Mouse (Mus musculus): ENCODE data around the gene Sphk2.

The Sphk2 gene

DNA sequence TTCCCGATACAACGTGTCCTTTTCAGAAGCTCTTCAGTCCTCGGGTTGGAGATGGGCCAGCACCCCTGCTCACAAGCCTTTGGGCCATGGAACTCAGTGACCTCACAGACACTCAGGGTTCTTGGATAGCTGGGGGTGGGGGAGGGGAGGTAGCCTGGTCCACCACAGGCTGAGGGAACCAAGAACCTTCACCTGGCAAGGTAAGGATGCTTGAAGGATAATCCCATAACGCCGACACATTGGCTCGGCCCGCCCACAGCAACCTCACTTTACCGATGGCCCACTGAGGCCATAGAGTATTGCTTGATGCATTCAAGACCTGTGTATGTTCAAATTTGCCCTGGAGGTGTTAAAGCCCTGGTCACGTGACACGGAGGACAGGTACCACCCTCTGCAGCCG, 7.9 kb upstream of the Sphk2 start, which contains the start of gene Spaca4:
Gene Spaca4 (minus strand): TSS at position 101 of the 400 bp plus-strand sequence.
- in situ Hi-C loops (cut with MboI; ENCODE audit: low sequenced_read_pairs), result no loop called here

- in situ Hi-C loops (cut with MboI; ENCODE audit: low sequenced_read_pairs), result no loop called here
These were observed 7.3 kb upstream of the Sphk2 start for GRCm38 (mm10) chr7:45725151-45725550.

DNA sequence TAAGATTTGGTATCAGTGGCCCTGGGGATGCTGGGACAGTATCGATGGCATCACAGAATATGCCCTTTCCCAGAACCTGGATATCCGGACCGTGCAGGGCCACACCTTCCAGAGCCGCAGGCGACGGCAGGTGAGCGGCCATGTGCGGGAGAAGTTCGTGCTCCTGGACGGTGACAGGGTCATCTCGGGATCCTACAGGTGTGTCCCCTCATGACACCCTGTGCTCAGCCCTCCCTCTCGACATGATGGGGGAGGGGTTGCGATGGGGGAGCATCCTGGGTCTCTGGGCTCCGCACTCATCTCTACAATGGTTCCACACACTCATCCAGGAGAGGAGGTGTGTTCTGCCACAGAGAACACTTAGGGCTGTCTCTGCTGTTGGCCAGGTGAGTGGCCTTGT, 6.0 kb upstream of the Sphk2 start:
- in situ Hi-C loops (cut with MboI; ENCODE audit: low sequenced_read_pairs), result no loop called here

GRCm38 (mm10) chr7:45723301-45723700, 5.5 kb upstream of the Sphk2 start:
- in situ Hi-C loops (cut with MboI; ENCODE audit: low sequenced_read_pairs), result no loop called here

- in situ Hi-C loops (cut with MboI; ENCODE audit: low sequenced_read_pairs), result no loop called here
These were observed 4.5 kb upstream of the Sphk2 start for GRCm38 (mm10) chr7:45722348-45722713.

DNA sequence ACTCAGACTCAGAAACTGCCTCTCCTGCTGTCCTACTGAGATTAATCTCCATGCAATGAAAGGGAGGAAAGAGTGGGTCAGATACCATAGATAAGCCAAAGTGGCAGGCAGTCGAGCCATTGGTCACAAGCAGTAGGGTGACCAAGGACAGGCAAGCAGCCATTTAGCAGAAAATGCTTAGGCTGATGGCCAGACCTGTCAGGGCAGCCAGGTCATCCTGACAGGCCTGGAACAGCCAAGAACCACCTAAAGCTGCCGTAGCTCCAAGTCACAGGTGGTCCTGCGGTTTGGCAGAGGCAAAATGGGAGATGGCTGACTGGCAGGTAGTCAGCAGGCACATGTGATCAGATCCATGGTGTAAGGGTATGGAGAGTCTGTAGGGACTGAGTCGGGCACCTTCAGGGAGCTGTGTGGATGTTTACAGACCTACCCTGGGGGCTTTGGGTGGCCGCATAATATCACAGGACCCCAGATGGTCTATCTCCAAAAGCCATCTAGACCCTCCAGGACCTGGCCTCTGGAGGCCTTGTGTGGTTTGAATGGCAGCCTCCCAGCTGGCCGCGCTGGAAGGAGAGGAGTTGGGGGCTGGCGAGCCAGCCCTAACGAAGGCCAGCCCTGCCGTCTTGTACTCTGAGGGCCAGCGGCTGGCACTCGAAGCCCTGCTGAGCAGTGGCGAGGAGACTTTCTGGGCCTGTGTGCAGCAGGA, 4.0 kb upstream of the Sphk2 start:
- in situ Hi-C loops (cut with MboI; ENCODE audit: low sequenced_read_pairs), result no loop called here

DNA sequence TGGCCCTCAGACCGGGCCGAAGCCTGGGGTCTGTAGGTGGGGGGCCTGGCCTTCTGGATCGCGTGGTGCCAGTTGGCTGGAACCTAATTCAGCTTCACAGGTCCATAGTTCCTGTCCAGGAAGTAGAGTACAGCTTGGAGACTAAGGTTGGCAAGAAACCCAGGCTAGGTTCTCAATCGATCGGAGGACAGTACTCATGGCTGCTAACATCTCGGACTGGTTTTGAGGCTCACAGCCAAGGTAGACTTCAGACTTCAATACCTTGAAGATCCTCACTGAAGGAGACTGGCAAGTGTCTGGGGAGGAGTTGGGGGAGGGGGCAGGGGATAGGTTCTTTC, 3.4 kb upstream of the Sphk2 start:
- in situ Hi-C loops (cut with MboI; ENCODE audit: low sequenced_read_pairs), result no loop called here

- in situ Hi-C loops (cut with MboI; ENCODE audit: low sequenced_read_pairs), result no loop called here
These were observed 2.8 kb upstream of the Sphk2 start, which contains the start of gene Fam83e for GRCm38 (mm10) chr7:45720413-45721233. Fam83e (plus strand) TSS chr7:45721212.

DNA sequence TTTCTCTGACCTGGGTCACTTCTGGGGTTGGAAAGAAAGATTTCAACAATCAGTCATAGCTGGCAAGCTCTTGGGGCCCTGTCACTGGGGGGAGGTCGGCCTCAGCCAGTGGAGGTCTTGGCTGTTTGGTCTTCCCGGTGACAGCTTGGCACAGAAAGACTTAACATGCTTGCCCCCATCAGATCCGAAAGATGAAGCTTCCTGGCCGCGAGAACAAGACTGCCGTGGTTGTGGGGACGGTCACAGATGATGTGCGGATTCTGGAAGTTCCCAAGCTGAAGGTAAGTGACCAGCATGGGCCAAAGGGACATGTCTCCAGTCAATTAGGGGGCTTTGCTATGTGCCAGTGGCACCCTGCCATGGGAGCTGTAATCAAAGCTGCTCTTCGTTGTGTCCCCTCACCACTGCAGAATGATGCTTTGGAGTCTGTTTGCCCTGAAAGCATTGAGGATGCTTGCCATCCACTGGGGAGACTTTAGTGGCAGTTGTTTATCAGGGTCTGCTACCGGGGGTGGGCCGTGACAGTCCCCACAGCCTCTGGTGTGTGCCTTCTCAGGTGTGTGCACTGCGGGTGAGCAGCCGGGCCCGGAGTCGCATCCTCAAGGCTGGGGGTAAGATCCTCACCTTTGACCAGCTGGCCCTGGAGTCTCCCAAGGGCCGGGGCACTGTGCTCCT, 2.1 kb upstream of the Sphk2 start:
- in situ Hi-C loops (cut with MboI; ENCODE audit: low sequenced_read_pairs), result no loop called here

- in situ Hi-C loops (cut with MboI; ENCODE audit: low sequenced_read_pairs), result no loop called here
These were observed 1.4 kb upstream of the Sphk2 start for GRCm38 (mm10) chr7:45719180-45719579.

DNA sequence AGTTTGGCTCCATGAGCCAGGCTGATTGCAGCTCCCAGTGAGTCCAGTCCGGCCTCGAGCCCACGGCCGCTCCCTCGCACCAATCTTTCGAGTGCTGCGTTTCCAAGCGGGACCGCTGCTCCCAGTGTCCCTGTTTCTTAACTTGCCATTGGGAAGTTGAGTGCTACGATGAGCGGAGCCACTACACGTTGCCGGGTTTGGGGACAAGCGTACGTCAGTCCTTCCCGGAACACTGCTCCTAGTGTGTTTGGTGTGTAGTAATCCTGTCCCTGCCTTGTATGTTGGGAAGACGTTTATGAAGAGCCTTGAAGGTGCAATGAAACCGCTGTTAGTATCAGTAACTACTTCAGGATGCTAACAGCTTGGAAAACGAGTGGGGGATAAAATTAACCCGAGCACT, 529 bp upstream of the Sphk2 start:
- in situ Hi-C loops (cut with MboI; ENCODE audit: low sequenced_read_pairs), result no loop called here

- in situ Hi-C loops (cut with MboI; ENCODE audit: low sequenced_read_pairs), result no loop called here
These were observed 567 bp downstream of the Sphk2 start for GRCm38 (mm10) chr7:45716952-45717917.

GRCm38 (mm10) chr7:45716460-45716857, 1.3 kb downstream of the Sphk2 start:
- in situ Hi-C loops (cut with MboI; ENCODE audit: low sequenced_read_pairs), result no loop called here

DNA sequence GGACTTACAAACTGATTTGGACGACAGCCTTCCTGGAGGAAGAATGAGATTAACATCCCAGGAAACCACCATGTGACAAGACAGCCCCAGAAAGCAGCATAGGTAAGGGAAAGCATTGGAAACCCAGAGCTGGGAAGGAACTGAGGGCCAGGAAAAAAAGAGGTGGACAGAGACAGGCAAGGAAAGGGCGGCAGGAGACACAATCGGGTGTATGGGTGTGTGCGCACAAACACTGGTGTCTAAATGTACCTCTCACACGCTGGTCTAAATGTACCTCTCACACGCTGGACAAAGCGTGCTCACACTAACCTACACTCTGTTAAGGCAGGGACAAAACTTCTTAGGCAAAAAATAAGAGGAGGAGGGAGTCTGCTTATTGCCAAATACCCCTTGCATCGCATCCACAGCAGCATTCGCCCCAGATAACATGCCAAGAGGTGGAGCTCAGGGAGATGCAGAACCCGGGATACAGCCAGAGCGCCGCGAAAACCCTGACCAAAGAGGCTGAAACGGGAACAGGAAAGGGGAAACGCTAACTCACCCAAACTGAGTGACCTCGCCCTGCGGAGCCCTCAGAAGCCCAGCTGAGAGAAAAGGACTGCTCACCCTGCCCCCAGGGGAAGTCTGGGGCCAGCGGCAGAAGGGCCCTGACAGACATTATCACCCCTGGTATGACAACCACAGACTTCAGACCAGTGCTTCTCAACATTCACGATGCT, 1.9 kb downstream of the Sphk2 start:
- in situ Hi-C loops (cut with MboI; ENCODE audit: low sequenced_read_pairs), result no loop called here

DNA sequence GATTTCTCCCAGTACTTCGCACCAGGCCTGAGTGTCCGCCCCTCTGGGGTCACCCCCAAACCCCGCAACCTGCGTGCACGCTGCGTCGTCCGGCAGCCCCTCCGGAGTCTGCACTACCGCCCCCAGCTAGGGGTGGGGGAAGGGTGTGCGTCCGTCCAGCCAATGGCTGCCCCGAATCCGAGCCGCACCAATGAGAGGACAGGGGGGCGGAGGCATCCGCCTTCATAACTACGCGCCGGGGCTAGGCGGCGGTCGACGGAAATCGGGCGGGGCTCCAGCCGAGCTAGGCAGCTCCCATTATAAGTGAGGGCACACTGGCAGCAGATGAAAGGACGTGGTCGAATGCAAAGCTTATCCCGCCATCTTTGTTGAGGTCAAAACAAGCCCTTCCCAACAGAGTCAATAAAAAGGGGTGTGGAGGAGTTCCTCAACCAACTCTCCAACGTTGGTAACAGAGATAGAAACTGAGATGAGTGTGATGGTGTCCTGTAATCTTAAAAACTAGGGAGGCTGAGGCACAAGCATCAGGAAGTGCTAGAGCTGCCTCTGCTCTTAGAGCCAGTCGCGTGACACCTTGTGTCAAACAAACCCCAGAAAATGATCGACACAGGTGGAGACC, 2.6 kb downstream of the Sphk2 start, which contains the start of gene Rpl18:
Gene Rpl18 (plus strand): TSS at position 368 of the 619 bp plus-strand sequence.
- in situ Hi-C loops (cut with MboI; ENCODE audit: low sequenced_read_pairs), result no loop called here

DNA sequence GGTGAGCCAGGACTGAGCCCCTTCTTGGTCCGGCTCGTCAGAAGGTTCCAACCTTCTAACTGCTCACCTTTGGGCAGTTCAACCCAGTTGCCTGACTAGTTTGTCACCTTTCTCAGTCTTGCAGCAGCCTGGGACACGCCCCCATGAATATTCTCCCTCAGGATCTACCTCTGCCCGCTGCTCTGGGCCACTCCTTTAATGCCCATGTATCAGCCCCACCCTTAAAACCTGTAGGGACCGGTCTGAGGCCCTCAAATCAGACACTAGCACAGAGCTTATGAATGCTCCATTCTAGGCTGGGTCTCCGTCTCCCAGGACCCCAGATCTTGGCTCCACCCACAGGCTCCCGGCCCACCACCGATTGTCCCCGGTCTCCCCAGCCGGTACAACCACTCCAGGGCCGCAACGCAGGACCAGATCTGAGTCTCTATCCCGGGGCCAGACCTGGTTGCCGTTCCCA, 3.1 kb downstream of the Sphk2 start:
- in situ Hi-C loops (cut with MboI; ENCODE audit: low sequenced_read_pairs), result no loop called here

GRCm38 (mm10) chr7:45713881-45714520, 3.8 kb downstream of the Sphk2 start:
- in situ Hi-C loops (cut with MboI; ENCODE audit: low sequenced_read_pairs), result no loop called here

GRCm38 (mm10) chr7:45713396-45713795, 4.4 kb downstream of the Sphk2 start:
- in situ Hi-C loops (cut with MboI; ENCODE audit: low sequenced_read_pairs), result no loop called here
